Mouse (Mus musculus) intestine, embryonic 14.5 days (tissue): ENCODE results near the gene 1700123O20Rik. TPM values are rescaled to one million over a fixed set of nuclear protein-coding genes. Genes with fewer than 3 reads are reported as not detected.

ENCODE experiments used
- ATAC-seq: fragments of 200-750 bp; cut with Nextera tagmentation; replicated peaks from 2 replicates; pipeline ENCODE4 v1.8.0; 2017; ENCODE audit warnings: low read depth, moderate number of reproducible peaks, moderate TSS enrichment, moderate library complexity; ENCODE audit not compliant: low FRiP score, low TSS enrichment
- DNase-seq: peaks from one replicate; pipeline ENCODE4 v3.0.0-alpha.2; 2018; ENCODE audit warnings: low spot score
- H3K27ac ChIP-seq: fragments of 300-500 bp; sonication (generic); 2 replicates; pipeline ENCODE4 v1.5.1; 2014; ENCODE audit warnings: low read depth, mild to moderate bottlenecking, control low read depth
- H3K27me3 ChIP-seq: fragments of 300-500 bp; sonication (generic); replicated peaks from 2 replicates; pipeline ENCODE4 v1.6.1; 2014; ENCODE audit warnings: low read length, control low read depth; ENCODE audit not compliant: control insufficient read depth, insufficient read depth
- H3K36me3 ChIP-seq: fragments of 300-500 bp; sonication (generic); 2 replicates; pipeline ENCODE4 v1.6.1; 2014; ENCODE audit warnings: low read length, control low read depth; ENCODE audit not compliant: control insufficient read depth, insufficient read depth
- H3K4me1 ChIP-seq: fragments of 300-500 bp; sonication (generic); replicated peaks from 2 replicates; pipeline ENCODE4 v1.6.1; 2014; ENCODE audit warnings: low read length, control low read depth, mixed read lengths; ENCODE audit not compliant: control insufficient read depth, insufficient read depth
- H3K4me2 ChIP-seq: fragments of 300-500 bp; sonication (generic); 2 replicates; pipeline ENCODE4 v1.6.1; 2014; ENCODE audit warnings: low read length
- H3K4me3 ChIP-seq: fragments of 300-500 bp; sonication (generic); 2 replicates; pipeline ENCODE4 v1.5.1; 2014; ENCODE audit warnings: low read depth, low read length, control low read depth, mixed read lengths
- H3K9ac ChIP-seq: fragments of 300-500 bp; sonication (generic); 2 replicates; pipeline ENCODE4 v1.6.1; 2014; ENCODE audit warnings: mild to moderate bottlenecking, low read length
- H3K9me3 ChIP-seq: fragments of 300-500 bp; sonication (generic); 2 replicates; pipeline ENCODE4 v1.6.1; 2016; ENCODE audit warnings: low read length, control low read depth; ENCODE audit not compliant: control insufficient read depth
- WGBS: fragments of 180-500 bp; shearing (Covaris S2); extraction: QIAGEN DNeasy Blood & Tissue Kit; methylation state at CpG from one replicate; pipeline ENCODE4 v1.1.7; 2014; 5-methylcytosine and 5-hydroxymethylcytosine counted together
- microRNA-seq: library from miRNA; unstranded; fragments of <30 nt; microRNA quantifications from one replicate; pipeline ENCODE4, GENCODE M21; 2016
- polyA plus RNA-seq: library from polyadenylated mRNA; unstranded; fragments of >200 nt; fragmentation: Nextera tagmentation; extraction: Ambion mirVana; gene quantifications from 2 replicates; pipeline ENCODE4 v1.2.1, GENCODE M21; 2014

The 1700123O20Rik gene
- polyA plus RNA-seq, 1 experiment from 2014 or later: 83.7 TPM

GRCm38 (mm10) chr14:54735221-54735620 lies 49.2 kb downstream of the 1700123O20Rik start:
- ATAC-seq (no peak), DNase-seq (no peak)
- Histone ChIP-seq H3K4me3 (no peak overlapping the region), H3K9ac (no peak overlapping the region), H3K9me3 (no peaks in the 10 kb centered on the region), H3K4me1 (no peaks in the 10 kb centered on the region; the same call in 1 of the 2 replicates), H3K4me2 (no peak overlapping the region), H3K27ac (no peak overlapping the region), H3K36me3 (no peaks in the 10 kb centered on the region), H3K27me3 (no peaks in the 10 kb centered on the region)
- WGBS: 71% methylated on average over 4 of the region's 4 CpGs

- Histone ChIP-seq H3K9ac (no peak overlapping the region), H3K4me1 (no peaks in the 10 kb centered on the region; the same call in 1 of the 2 replicates), H3K9me3 (no peaks in the 10 kb centered on the region), H3K27me3 (no peaks in the 10 kb centered on the region), H3K27ac (peak overlapping the region; percentile 64; the same call in 1 of the 2 replicates), H3K36me3 (no peaks in the 10 kb centered on the region), H3K4me2 (no peak overlapping the region), H3K4me3 (no peak overlapping the region)
- no peak for DNase-seq
- 49% methylated on average over 14 of the region's 14 CpGs for WGBS
- peak; percentile 89 for ATAC-seq
These were observed 50.8 kb downstream of the 1700123O20Rik start for GRCm38 (mm10) chr14:54736555-54737552.

GRCm38 (mm10) chr14:54737634-54738033 lies 51.6 kb downstream of the 1700123O20Rik start:
- Histone ChIP-seq H3K27ac (peak overlapping the region; percentile 6; the same call in 1 of the 2 replicates), H3K36me3 (no peaks in the 10 kb centered on the region), H3K4me3 (no peak overlapping the region), H3K27me3 (no peaks in the 10 kb centered on the region), H3K4me1 (no peaks in the 10 kb centered on the region; the same call in 1 of the 2 replicates), H3K9me3 (no peaks in the 10 kb centered on the region), H3K9ac (no peak overlapping the region), H3K4me2 (no peak overlapping the region)
- ATAC-seq: no peak
- 85% methylated on average over 10 of the region's 10 CpGs for WGBS
- DNase-seq: no peak

Small RNA genes lying within 50 kb of the gene (microRNA-seq; reads per million reads assigned to microRNA genes)
- 0.42 reads per million for gene Mir6948

Other genes with a start within 250 kb of the 1700123O20Rik start
- gene Lrp10, start 222.1 kb upstream of the 1700123O20Rik start, polyA plus RNA-seq: 43.7 and 50.7 TPM in 2 replicates
- 2.9 and 3.7 TPM in 2 replicates for gene Rem2, start 210.1 kb upstream of the 1700123O20Rik start, polyA plus RNA-seq
- 89.6 and 99.5 TPM in 2 replicates for gene Prmt5, start 168.7 kb upstream of the 1700123O20Rik start, polyA plus RNA-seq
- 57.9 and 58.2 TPM in 2 replicates for gene Haus4, start 131.6 kb upstream of the 1700123O20Rik start, polyA plus RNA-seq
- 14.5 and 19.0 TPM in 2 replicates for gene Ajuba, start 108.7 kb upstream of the 1700123O20Rik start, polyA plus RNA-seq
- 6.6 and 7.1 TPM in 2 replicates for gene 4931414P19Rik, start 80.2 kb upstream of the 1700123O20Rik start, polyA plus RNA-seq
- gene Psmb5, start 68.2 kb upstream of the 1700123O20Rik start, polyA plus RNA-seq: 395 and 412 TPM in 2 replicates
- not detected in 2 replicates for gene Psmb11, start 64.8 kb upstream of the 1700123O20Rik start, polyA plus RNA-seq
- gene Gm17606, start 45.3 kb upstream of the 1700123O20Rik start, polyA plus RNA-seq: not detected in 2 replicates
- gene Cdh24, start 44.9 kb upstream of the 1700123O20Rik start, polyA plus RNA-seq: 4.0 and 4.9 TPM in 2 replicates
- gene Acin1, start 715 bp downstream of the 1700123O20Rik start, polyA plus RNA-seq: 112 TPM in 2 replicates
- 0.09 and 0.12 TPM in 2 replicates for gene Gm29776, start 12.6 kb downstream of the 1700123O20Rik start, polyA plus RNA-seq
- 0.28 TPM in 1 of 2 replicates, not detected in the other for gene Cebpe, start 26.0 kb downstream of the 1700123O20Rik start, polyA plus RNA-seq
- 24.0 and 26.7 TPM in 2 replicates for gene Slc7a8, start 95.7 kb downstream of the 1700123O20Rik start, polyA plus RNA-seq
- not detected in 2 replicates for gene Rnf212b, start 127.9 kb downstream of the 1700123O20Rik start, polyA plus RNA-seq
- 7.4 and 10.7 TPM in 2 replicates for gene Homez, start 184.7 kb downstream of the 1700123O20Rik start, polyA plus RNA-seq
- 2.9 and 4.1 TPM in 2 replicates for gene Ppp1r3e, start 191.3 kb downstream of the 1700123O20Rik start, polyA plus RNA-seq
- 5.1 and 5.2 TPM in 2 replicates for gene Bcl2l2, start 197.2 kb downstream of the 1700123O20Rik start, polyA plus RNA-seq
- 0.28 TPM in 1 of 2 replicates, not detected in the other for gene Gm20521, start 197.2 kb downstream of the 1700123O20Rik start, polyA plus RNA-seq
- gene Pabpn1, start 206.3 kb downstream of the 1700123O20Rik start, polyA plus RNA-seq: 134 and 148 TPM in 2 replicates
- gene Slc22a17, start 226.9 kb downstream of the 1700123O20Rik start, polyA plus RNA-seq: 32.4 and 34.2 TPM in 2 replicates
- gene Efs, start 239.9 kb downstream of the 1700123O20Rik start, polyA plus RNA-seq: 31.4 and 31.6 TPM in 2 replicates
- gene Il25, start 246.5 kb downstream of the 1700123O20Rik start, polyA plus RNA-seq: 0.23 and 0.28 TPM in 2 replicates